Mouse (Mus musculus): ENCODE results near the gene Prpf3.

GRCm38 (mm10) chr3:95818026-95818511 is 37.6 kb downstream of the Prpf3 start:
- TF ChIP-seq MXI1 (IDR thresholded peaks at IDR 0.05; ENCODE audit: low read depth, low read length): no peak
- TF ChIP-seq POLR2AphosphoS2 (IDR thresholded peaks at IDR 0.05; ENCODE audit: low read length): no peak
- no peak for TF ChIP-seq HCFC1 (IDR thresholded peaks at IDR 0.05; ENCODE audit: low read depth, low read length)
- TF ChIP-seq POLR2A (IDR thresholded peaks at IDR 0.05; ENCODE audit: control insufficient read depth in 1 of 2, insufficient read depth in 1 of 2, low read depth in 1 of 2, low read length in 2 of 2, poor library complexity in 1 of 2): peak in 1 of 2 experiments; percentile 77; a peak in 2 of 4 replicates
- TF ChIP-seq KAT2A (conservative IDR thresholded peaks at IDR 0.05; ENCODE audit: low read depth, low read length): no peak
- TF ChIP-seq TCF12 (IDR thresholded peaks at IDR 0.05; ENCODE audit: low read depth, low read length): no peak
- no peak for TF ChIP-seq MEF2A (IDR thresholded peaks at IDR 0.05; ENCODE audit: extremely low read depth, insufficient replicate concordance, low read depth, low read length, poor library complexity, severe bottlenecking)
- TF ChIP-seq USF2 (IDR thresholded peaks at IDR 0.05; ENCODE audit: borderline replicate concordance in 1 of 2, insufficient read depth in 1 of 2, low read depth in 1 of 2, low read length in 2 of 2): no peak
- TF ChIP-seq EP300 (IDR thresholded peaks at IDR 0.05; ENCODE audit: low read depth in 1 of 2, low read length in 2 of 2): no peak
- TF ChIP-seq ELF1 (IDR thresholded peaks at IDR 0.05; ENCODE audit: low read depth, low read length): no peak
